Mouse (Mus musculus): ENCODE measurements at regions not wholly inside any gene's neighbourhood (a gene's known extent, or its start where the extent isn't known, plus 50 kb on each side); places are given as distances from the start of the nearest gene placed in this dataset.

GRCm38 (mm10) chr8:60804787-60805186 lies 85.4 kb upstream of the Hpf1 start:
- TF ChIP-seq GATA1 (IDR thresholded peaks at IDR 0.05; ENCODE audit: borderline replicate concordance, low read length) (no peak), GATA2 (IDR thresholded peaks at IDR 0.05; ENCODE audit: borderline replicate concordance, low read depth, low read length) (no peak), CTCF (IDR thresholded peaks at IDR 0.05; ENCODE audit: low read depth, low read length) (no peak)

All from G1E (cell line).